Mouse (Mus musculus) G1E (cell line): ENCODE measurements around the gene 1190007I07Rik.

Experiments used
- CTCF ChIP-seq: IDR thresholded peaks from 2 replicates; pipeline ENCODE4 v1.5.1; 2012; ENCODE audit warnings: low read depth, low read length, inconsistent platforms, mixed read lengths
- GATA1 ChIP-seq: IDR thresholded peaks from 2 replicates; pipeline ENCODE4 v1.6.1; 2012; ENCODE audit warnings: borderline replicate concordance, low read length, inconsistent platforms, mixed read lengths

DNA sequence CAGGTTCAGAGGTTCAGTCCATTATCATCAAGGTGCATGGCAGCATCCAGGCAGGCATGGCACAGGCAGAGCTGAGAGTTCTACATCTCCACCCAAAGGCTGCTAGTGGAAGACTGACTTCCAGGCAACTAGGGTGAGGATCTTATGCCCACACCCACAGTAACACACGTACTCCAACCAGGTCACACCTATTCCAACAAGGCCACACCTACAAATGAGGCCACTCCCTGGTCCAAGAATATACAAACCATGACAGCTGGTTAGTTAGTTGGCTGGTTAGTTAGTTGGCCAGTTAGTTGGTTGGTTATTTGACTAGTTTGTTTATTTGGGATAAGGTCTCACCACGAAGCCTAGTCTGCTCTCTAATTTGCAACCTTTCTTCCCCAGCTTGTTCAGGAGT is 40.3 kb upstream of the 1190007I07Rik start:
- TF ChIP-seq GATA1 (no peak), CTCF (no peak)
